Mouse (Mus musculus) stomach, postnatal 0 days (tissue): ENCODE measurements around the gene Kctd4.

Experiments used
- CTCF ChIP-seq: IDR thresholded peaks from 2 replicates; pipeline ENCODE4 v1.5.1; 2016; ENCODE audit warnings: antibody characterized with exemption, low read depth, mild to moderate bottlenecking, moderate library complexity
- EP300 ChIP-seq: optimal IDR thresholded peaks from 2 replicates; pipeline ENCODE3; 2016; ENCODE audit warnings: antibody characterized with exemption

DNA sequence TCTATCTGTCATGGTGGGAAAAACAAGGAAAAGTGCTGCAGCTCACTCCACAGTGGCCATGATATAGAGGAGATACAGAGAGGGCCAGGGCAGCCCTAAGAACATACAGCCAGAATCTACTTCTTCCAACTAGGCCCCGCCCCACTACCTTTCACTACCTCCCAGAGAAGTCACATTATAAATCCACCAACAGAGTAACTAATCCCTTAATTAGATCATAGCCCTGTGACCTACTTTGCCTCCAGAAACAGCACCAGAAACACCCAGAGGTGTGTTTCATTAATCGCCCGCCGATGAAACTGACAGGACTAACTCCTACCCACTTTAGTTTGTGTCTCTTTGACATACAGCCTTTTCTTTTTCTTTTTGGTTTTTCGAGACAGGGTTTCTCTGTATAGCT is 54.4 kb downstream of the Kctd4 start:
- TF ChIP-seq CTCF (no peak), EP300 (no peak)
